Mouse (Mus musculus) midbrain, embryonic 13.5 days (tissue): ENCODE results near the gene Pafah2. TPM values are rescaled to one million over a fixed set of nuclear protein-coding genes. Genes with fewer than 3 reads are reported as not detected.
"Not testable (repeated sequence)": the region's sequence is repeated elsewhere in the genome, so short reads cannot be mapped to it uniquely, and the experiment has no call there.

Source experiments
- ATAC-seq: fragments of 200-750 bp; cut with Nextera tagmentation; 2 replicates; pipeline ENCODE4 v1.8.0; 2017; ENCODE audit warnings: mild to moderate bottlenecking, moderate TSS enrichment, moderate library complexity
- H3K27ac ChIP-seq: fragments of 300-500 bp; sonication (generic); 2 replicates; pipeline ENCODE4 v1.5.1; 2015; ENCODE audit warnings: inconsistent platforms, mild to moderate bottlenecking, moderate library complexity
- H3K27me3 ChIP-seq: fragments of 300-500 bp; sonication (generic); 2 replicates; pipeline ENCODE4 v1.6.1; 2015; ENCODE audit warnings: mild to moderate bottlenecking, inconsistent platforms
- H3K36me3 ChIP-seq: fragments of 300-500 bp; sonication (generic); 2 replicates; pipeline ENCODE4 v1.6.1; 2015; ENCODE audit warnings: mild to moderate bottlenecking, inconsistent platforms
- H3K4me1 ChIP-seq: fragments of 300-500 bp; sonication (generic); replicated peaks from 2 replicates; pipeline ENCODE4 v1.6.1; 2015; ENCODE audit warnings: inconsistent platforms
- H3K4me2 ChIP-seq: fragments of 300-500 bp; sonication (generic); replicated peaks from 2 replicates; pipeline ENCODE4 v1.6.1; 2015; ENCODE audit warnings: moderate library complexity, mild to moderate bottlenecking, inconsistent platforms
- H3K4me3 ChIP-seq: fragments of 300-500 bp; sonication (generic); replicated peaks from 2 replicates; pipeline ENCODE4 v1.5.1; 2015; ENCODE audit warnings: mild to moderate bottlenecking, inconsistent platforms
- H3K9ac ChIP-seq: fragments of 300-500 bp; sonication (generic); replicated peaks from 2 replicates; pipeline ENCODE4 v1.6.1; 2015; ENCODE audit warnings: mild to moderate bottlenecking, inconsistent platforms
- H3K9me3 ChIP-seq: fragments of 300-500 bp; sonication (generic); 2 replicates; pipeline ENCODE4 v1.6.1; 2016; ENCODE audit warnings: mild to moderate bottlenecking, inconsistent platforms
- WGBS: fragments of 180-500 bp; shearing (Covaris S2); methylation state at CpG from one replicate; pipeline ENCODE4 v1.1.7; 2015; 5-methylcytosine and 5-hydroxymethylcytosine counted together
- polyA plus RNA-seq: library from polyadenylated mRNA; unstranded; fragments of >200 nt; fragmentation: Nextera tagmentation; extraction: Ambion mirVana; gene quantifications from 2 replicates; pipeline ENCODE4 v1.2.1, GENCODE M21; 2015

Gene Pafah2
- polyA plus RNA-seq, 1 experiment from 2014 or later, result 6.4 TPM

DNA sequence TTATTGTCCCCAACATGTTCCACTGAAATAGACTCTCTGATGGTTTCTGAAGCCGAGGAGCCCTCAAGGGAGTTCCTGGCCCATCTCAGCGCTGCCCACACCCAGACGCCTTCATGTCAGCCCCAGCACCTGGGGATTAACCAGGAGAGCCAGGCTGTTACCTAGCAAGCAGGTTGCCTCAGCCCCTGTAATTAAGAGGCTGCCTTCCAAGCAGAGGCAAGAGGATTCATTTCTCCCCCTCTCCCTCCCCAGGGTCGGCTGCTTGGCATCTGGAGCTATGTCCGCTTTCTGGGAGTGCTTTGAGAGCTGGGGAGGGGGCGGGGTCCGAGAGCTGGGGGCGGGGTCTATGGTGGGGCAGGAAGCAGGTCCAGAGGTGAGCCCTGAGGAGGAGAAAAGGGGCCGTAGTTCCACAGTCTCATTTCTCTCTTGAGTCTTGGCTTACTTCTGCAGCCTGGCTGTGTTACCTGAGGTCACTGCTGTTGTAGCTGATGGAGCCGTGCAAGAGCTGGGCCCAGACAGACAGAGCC lies 18.0 kb upstream of the Pafah2 start:
- Histone ChIP-seq H3K9ac (no peak overlapping the region), H3K4me3 (no peak overlapping the region), H3K9me3 (no peaks in the 10 kb centered on the region), H3K4me2 (no peak overlapping the region), H3K27me3 (no peaks in the 10 kb centered on the region), H3K36me3 (no peaks in the 10 kb centered on the region), H3K27ac (no peak overlapping the region), H3K4me1 (0 out of 2 replicates have a peak, but pooled peaks cover 2% of the 10 kb centered on the region)
- WGBS, result 37% methylated on average over 10 of the region's 10 CpGs
- no peak for ATAC-seq

GRCm38 (mm10) chr4:134379510-134379909 lies 16.6 kb upstream of the Pafah2 start:
- H3K27ac ChIP-seq, result no peak overlapping the region
- WGBS, result 85% methylated on average over 8 of the region's 8 CpGs
- no peaks in the 10 kb centered on the region for H3K9me3 ChIP-seq
- H3K4me2 ChIP-seq, result no peak overlapping the region
- no peak overlapping the region for H3K4me3 ChIP-seq
- H3K36me3 ChIP-seq, result no peaks in the 10 kb centered on the region
- H3K27me3 ChIP-seq, result no peaks in the 10 kb centered on the region
- ATAC-seq, result no peak
- H3K9ac ChIP-seq, result no peak overlapping the region
- H3K4me1 ChIP-seq, result 0 out of 2 replicates have a peak, but pooled peaks cover 2% of the 10 kb centered on the region

GRCm38 (mm10) chr4:134383750-134384149 lies 12.4 kb upstream of the Pafah2 start, which contains the start of gene Extl1:
TSS of gene Extl1 (minus strand) at chr4:134383850.
- H3K9ac ChIP-seq, H3K27ac ChIP-seq, H3K27me3 ChIP-seq, H3K9me3 ChIP-seq, H3K4me3 ChIP-seq, ATAC-seq, H3K4me2 ChIP-seq, H3K36me3 ChIP-seq, H3K4me1 ChIP-seq: not testable (repeated sequence)
- 91% methylated on average over 2 of the region's 6 CpGs for WGBS

GRCm38 (mm10) chr4:134387268-134387667 lies 8.9 kb upstream of the Pafah2 start:
- no peaks in the 10 kb centered on the region for H3K9me3 ChIP-seq
- no peak for ATAC-seq
- no peak overlapping the region for H3K4me3 ChIP-seq
- no peak overlapping the region for H3K9ac ChIP-seq
- WGBS, result 75% methylated on average over 6 of the region's 6 CpGs
- no peak overlapping the region for H3K4me2 ChIP-seq
- H3K27ac ChIP-seq, result no peak overlapping the region
- no peaks in the 10 kb centered on the region for H3K36me3 ChIP-seq
- H3K27me3 ChIP-seq, result no peaks in the 10 kb centered on the region
- no peaks in the 10 kb centered on the region for H3K4me1 ChIP-seq

GRCm38 (mm10) chr4:134388397-134388796 lies 7.7 kb upstream of the Pafah2 start:
- H3K27me3 ChIP-seq, result no peaks in the 10 kb centered on the region
- H3K27ac ChIP-seq, result no peak overlapping the region
- ATAC-seq, result no peak
- WGBS, result 13% methylated on average over 5 of the region's 5 CpGs
- no peaks in the 10 kb centered on the region for H3K36me3 ChIP-seq
- no peaks in the 10 kb centered on the region for H3K9me3 ChIP-seq
- H3K4me1 ChIP-seq, result no peaks in the 10 kb centered on the region; the same call in 1 of the 2 replicates
- H3K9ac ChIP-seq, result no peak overlapping the region
- H3K4me3 ChIP-seq, result no peak overlapping the region
- no peak overlapping the region for H3K4me2 ChIP-seq

- Histone ChIP-seq H3K9ac (no peak overlapping the region), H3K4me2 (no peak overlapping the region), H3K4me3 (no peak overlapping the region), H3K27me3 (no peaks in the 10 kb centered on the region), H3K36me3 (no peaks in the 10 kb centered on the region), H3K27ac (no peak overlapping the region), H3K4me1 (peaks cover 3% of the 10 kb centered on the region), H3K9me3 (no peaks in the 10 kb centered on the region)
- WGBS, result 87% methylated on average over 1 of the region's 1 CpGs
- ATAC-seq, result no peak
Measured at GRCm38 (mm10) chr4:134391636-134392035, 4.5 kb upstream of the Pafah2 start.

- H3K9ac ChIP-seq, result no peak overlapping the region
- no peaks in the 10 kb centered on the region for H3K9me3 ChIP-seq
- no peaks in the 10 kb centered on the region for H3K27me3 ChIP-seq
- no peak overlapping the region for H3K4me2 ChIP-seq
- H3K4me1 ChIP-seq, result peaks cover 10% of the 10 kb centered on the region
- no peak for ATAC-seq
- H3K27ac ChIP-seq, result no peak overlapping the region
- 11% methylated on average over 8 of the region's 8 CpGs for whole genome bisulfite sequencing
- H3K36me3 ChIP-seq, result no peaks in the 10 kb centered on the region
- no peak overlapping the region for H3K4me3 ChIP-seq
Measured at GRCm38 (mm10) chr4:134392595-134392994, 3.5 kb upstream of the Pafah2 start.

GRCm38 (mm10) chr4:134393026-134393425 lies 3.1 kb upstream of the Pafah2 start:
- H3K27ac ChIP-seq, result no peak overlapping the region
- no peak overlapping the region for H3K4me3 ChIP-seq
- no peak overlapping the region for H3K4me2 ChIP-seq
- no peaks in the 10 kb centered on the region for H3K27me3 ChIP-seq
- H3K9ac ChIP-seq, result no peak overlapping the region
- no peak for ATAC-seq
- 24% methylated on average over 12 of the region's 12 CpGs for WGBS
- H3K9me3 ChIP-seq, result no peaks in the 10 kb centered on the region
- no peaks in the 10 kb centered on the region for H3K36me3 ChIP-seq
- peaks cover 10% of the 10 kb centered on the region for H3K4me1 ChIP-seq

GRCm38 (mm10) chr4:134395142-134395541 lies 978 bp upstream of the Pafah2 start:
- Histone ChIP-seq H3K4me1 (peaks cover 15% of the 10 kb centered on the region), H3K27ac (peak overlapping the region; percentile 82; the same call in 1 of the 2 replicates), H3K4me2 (peak overlapping the region; percentile 56; the same call in 1 of the 2 replicates), H3K4me3 (no peak overlapping the region), H3K9me3 (no peaks in the 10 kb centered on the region), H3K36me3 (no peaks in the 10 kb centered on the region), H3K27me3 (no peaks in the 10 kb centered on the region), H3K9ac (no peak overlapping the region)
- no peak for ATAC-seq
- 94% methylated on average over 7 of the region's 7 CpGs for WGBS

- Histone ChIP-seq H3K9me3 (no peaks in the 10 kb centered on the region), H3K27me3 (no peaks in the 10 kb centered on the region), H3K4me1 (peaks cover 33% of the 10 kb centered on the region), H3K4me3 (peak overlapping the region; percentile 52), H3K27ac (no peak overlapping the region), H3K36me3 (no peaks in the 10 kb centered on the region), H3K4me2 (peak overlapping the region; percentile 84), H3K9ac (peak overlapping the region; percentile 53; the same call in 1 of the 2 replicates)
- no peak for ATAC-seq
- WGBS, result 31% methylated on average over 7 of the region's 7 CpGs
Measured at GRCm38 (mm10) chr4:134397121-134397520, 1.0 kb downstream of the Pafah2 start.

GRCm38 (mm10) chr4:134397732-134398131 lies 1.6 kb downstream of the Pafah2 start:
- no peak for ATAC-seq
- Histone ChIP-seq H3K9ac (no peak overlapping the region), H3K27me3 (no peaks in the 10 kb centered on the region), H3K4me3 (no peak overlapping the region), H3K4me1 (peaks cover 33% of the 10 kb centered on the region), H3K36me3 (no peaks in the 10 kb centered on the region), H3K4me2 (no peak overlapping the region), H3K9me3 (no peaks in the 10 kb centered on the region), H3K27ac (no peak overlapping the region)
- 90% methylated on average over 9 of the region's 9 CpGs for WGBS

- no peaks in the 10 kb centered on the region for H3K9me3 ChIP-seq
- H3K27me3 ChIP-seq, result no peaks in the 10 kb centered on the region
- peak overlapping the region; percentile 62 for H3K4me2 ChIP-seq
- no peak overlapping the region for H3K4me3 ChIP-seq
- peaks cover 47% of the 10 kb centered on the region for H3K4me1 ChIP-seq
- H3K27ac ChIP-seq, result no peak overlapping the region
- WGBS, result 21% methylated on average over 5 of the region's 5 CpGs
- peak overlapping the region; percentile 29; the same call in 1 of the 2 replicates for H3K9ac ChIP-seq
- no peaks in the 10 kb centered on the region for H3K36me3 ChIP-seq
- no peak for ATAC-seq
Measured at GRCm38 (mm10) chr4:134400206-134400605, 4.1 kb downstream of the Pafah2 start.

DNA sequence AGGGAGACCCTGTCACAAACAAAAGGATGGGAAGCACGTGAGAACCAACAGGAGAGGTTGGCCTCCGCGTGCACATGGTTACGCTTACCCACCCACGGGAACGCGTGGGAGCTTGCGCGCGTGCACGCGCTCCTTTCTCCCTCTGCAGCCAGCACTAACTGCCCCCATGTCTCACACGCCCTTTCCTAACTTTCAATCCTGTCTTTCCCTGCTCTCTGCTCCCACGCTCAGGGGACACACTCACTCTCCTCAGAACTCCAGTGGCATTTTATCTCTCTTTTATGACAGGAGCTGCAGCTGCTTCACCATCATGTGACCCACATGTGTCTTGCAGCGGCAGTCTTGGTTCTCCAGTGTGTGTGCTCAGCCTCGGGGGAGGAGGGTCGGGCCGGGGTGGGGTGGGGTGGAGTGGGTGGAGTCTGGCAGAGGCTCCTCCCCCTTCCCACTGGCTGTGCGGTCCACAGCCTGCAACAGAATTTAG lies 5.1 kb downstream of the Pafah2 start:
- H3K4me2 ChIP-seq, result peak overlapping the region; percentile 62
- H3K4me1 ChIP-seq, result peaks cover 44% of the 10 kb centered on the region
- no peaks in the 10 kb centered on the region for H3K36me3 ChIP-seq
- H3K4me3 ChIP-seq, result peak overlapping the region; percentile 37
- H3K27me3 ChIP-seq, result no peaks in the 10 kb centered on the region
- H3K9me3 ChIP-seq, result no peaks in the 10 kb centered on the region
- peak overlapping the region; percentile 54 for H3K9ac ChIP-seq
- peak overlapping the region; percentile 59 for H3K27ac ChIP-seq
- WGBS, result 10% methylated on average over 19 of the region's 19 CpGs
- ATAC-seq, result peak; percentile 71
